Mouse (Mus musculus): ENCODE results near the gene Glis3. TPM values are rescaled to one million over a fixed set of nuclear protein-coding genes. Genes with fewer than 3 reads are reported as not detected.
A peak's percentile ranks its signal among the peaks of the same experiment; 100 is the strongest.

The Glis3 gene
- polyA plus RNA-seq, 1 experiment from 2014 or later, result 2.9 TPM

GRCm38 (mm10) chr19:28557559-28558328 is 122.1 kb downstream of the Glis3 start:
- no peak overlapping the region for H3K4me3 ChIP-seq (replicated peaks)
- H3K4me1 ChIP-seq, result peaks cover 3% of the 10 kb centered on the region; the same call in 1 of the 2 replicates
- no peaks in the 10 kb centered on the region for H3K9me3 ChIP-seq
- H3K27ac ChIP-seq, result no peak overlapping the region
- no peaks in the 10 kb centered on the region for H3K27me3 ChIP-seq (replicated peaks)
- H3K9ac ChIP-seq, result no peak overlapping the region
- ATAC-seq (ENCODE audit: insufficient read depth, low FRiP score, low read depth), result no peak
- 42% methylated on average over 5 of the region's 5 CpGs for WGBS
- H3K4me2 ChIP-seq, result no peak overlapping the region
- H3K36me3 ChIP-seq, result no peaks in the 10 kb centered on the region

- WGBS, result 82% methylated on average over 6 of the region's 6 CpGs
- Histone ChIP-seq H3K4me3 (replicated peaks) (no peak overlapping the region), H3K9ac (no peak overlapping the region), H3K27me3 (replicated peaks) (no peaks in the 10 kb centered on the region), H3K27ac (no peak overlapping the region), H3K9me3 (no peaks in the 10 kb centered on the region), H3K4me2 (no peak overlapping the region), H3K4me1 (peaks cover 3% of the 10 kb centered on the region; the same call in 1 of the 2 replicates), H3K36me3 (no peaks in the 10 kb centered on the region)
- no peak for ATAC-seq (ENCODE audit: insufficient read depth, low FRiP score, low read depth)
Observed at GRCm38 (mm10) chr19:28555181-28555929, 124.5 kb downstream of the Glis3 start.

GRCm38 (mm10) chr19:28550611-28551010 is 129.3 kb downstream of the Glis3 start:
- Histone ChIP-seq H3K27me3 (replicated peaks) (no peaks in the 10 kb centered on the region), H3K9me3 (no peaks in the 10 kb centered on the region), H3K36me3 (no peaks in the 10 kb centered on the region), H3K4me3 (replicated peaks) (no peak overlapping the region), H3K4me2 (no peak overlapping the region), H3K27ac (no peak overlapping the region), H3K4me1 (no peaks in the 10 kb centered on the region), H3K9ac (no peak overlapping the region)
- no peak for ATAC-seq (ENCODE audit: insufficient read depth, low FRiP score, low read depth)
- WGBS, result 35% methylated on average over 8 of the region's 8 CpGs

- no peak overlapping the region for H3K9ac ChIP-seq
- 94% methylated on average over 3 of the region's 3 CpGs for WGBS
- H3K36me3 ChIP-seq, result no peaks in the 10 kb centered on the region
- no peak overlapping the region for H3K4me3 ChIP-seq (replicated peaks)
- no peak for ATAC-seq (ENCODE audit: insufficient read depth, low FRiP score, low read depth)
- H3K9me3 ChIP-seq, result no peaks in the 10 kb centered on the region
- H3K27ac ChIP-seq, result no peak overlapping the region
- no peaks in the 10 kb centered on the region for H3K4me1 ChIP-seq
- no peak overlapping the region for H3K4me2 ChIP-seq
- H3K27me3 ChIP-seq (replicated peaks), result no peaks in the 10 kb centered on the region
Observed at GRCm38 (mm10) chr19:28546933-28547332, 132.9 kb downstream of the Glis3 start.

- no peaks in the 10 kb centered on the region for H3K27me3 ChIP-seq (replicated peaks)
- no peak overlapping the region for H3K4me3 ChIP-seq (replicated peaks)
- no peaks in the 10 kb centered on the region for H3K9me3 ChIP-seq
- no peak overlapping the region for H3K4me2 ChIP-seq
- WGBS, result 26% methylated on average over 1 of the region's 1 CpGs
- H3K9ac ChIP-seq, result no peak overlapping the region
- ATAC-seq (ENCODE audit: insufficient read depth, low FRiP score, low read depth), result no peak
- no peaks in the 10 kb centered on the region for H3K36me3 ChIP-seq
- no peaks in the 10 kb centered on the region for H3K4me1 ChIP-seq
- no peak overlapping the region for H3K27ac ChIP-seq
Observed at GRCm38 (mm10) chr19:28545493-28545892, 134.4 kb downstream of the Glis3 start.

GRCm38 (mm10) chr19:28538813-28539212 is 141.1 kb downstream of the Glis3 start:
- H3K27ac ChIP-seq, result no peak overlapping the region
- no peak overlapping the region for H3K4me3 ChIP-seq (replicated peaks)
- H3K27me3 ChIP-seq (replicated peaks), result no peaks in the 10 kb centered on the region
- no peak overlapping the region for H3K9ac ChIP-seq
- no peaks in the 10 kb centered on the region for H3K4me1 ChIP-seq
- H3K4me2 ChIP-seq, result no peak overlapping the region
- H3K36me3 ChIP-seq, result no peaks in the 10 kb centered on the region
- H3K9me3 ChIP-seq, result no peaks in the 10 kb centered on the region
- WGBS, result 73% methylated on average over 9 of the region's 9 CpGs
- ATAC-seq (ENCODE audit: insufficient read depth, low FRiP score, low read depth), result no peak

GRCm38 (mm10) chr19:28534964-28535363 is 144.9 kb downstream of the Glis3 start:
- Histone ChIP-seq H3K27ac (no peak overlapping the region), H3K4me2 (no peak overlapping the region), H3K9me3 (no peaks in the 10 kb centered on the region), H3K9ac (no peak overlapping the region), H3K4me3 (replicated peaks) (no peak overlapping the region), H3K27me3 (replicated peaks) (no peaks in the 10 kb centered on the region), H3K4me1 (no peaks in the 10 kb centered on the region), H3K36me3 (no peaks in the 10 kb centered on the region)
- 85% methylated on average over 12 of the region's 12 CpGs for WGBS
- no peak for ATAC-seq (ENCODE audit: insufficient read depth, low FRiP score, low read depth)

GRCm38 (mm10) chr19:28533576-28533975 is 146.3 kb downstream of the Glis3 start:
- no peak overlapping the region for H3K9ac ChIP-seq
- no peak overlapping the region for H3K4me3 ChIP-seq (replicated peaks)
- no peaks in the 10 kb centered on the region for H3K9me3 ChIP-seq
- WGBS, result 65% methylated on average over 3 of the region's 3 CpGs
- no peak for ATAC-seq (ENCODE audit: insufficient read depth, low FRiP score, low read depth)
- no peaks in the 10 kb centered on the region for H3K4me1 ChIP-seq
- no peak overlapping the region for H3K4me2 ChIP-seq
- H3K27ac ChIP-seq, result no peak overlapping the region
- no peaks in the 10 kb centered on the region for H3K27me3 ChIP-seq (replicated peaks)
- H3K36me3 ChIP-seq, result no peaks in the 10 kb centered on the region

- no peak overlapping the region for H3K9ac ChIP-seq
- H3K27me3 ChIP-seq (replicated peaks), result no peaks in the 10 kb centered on the region
- ATAC-seq (ENCODE audit: insufficient read depth, low FRiP score, low read depth), result no peak
- H3K4me1 ChIP-seq, result no peaks in the 10 kb centered on the region
- 80% methylated on average over 9 of the region's 9 CpGs for WGBS
- H3K36me3 ChIP-seq, result no peaks in the 10 kb centered on the region
- H3K27ac ChIP-seq, result no peak overlapping the region
- no peak overlapping the region for H3K4me3 ChIP-seq (replicated peaks)
- no peaks in the 10 kb centered on the region for H3K9me3 ChIP-seq
- H3K4me2 ChIP-seq, result no peak overlapping the region
Observed at GRCm38 (mm10) chr19:28531750-28532149, 148.1 kb downstream of the Glis3 start.

- WGBS, result 69% methylated on average over 10 of the region's 10 CpGs
- 0 out of 2 replicates have a peak, but pooled peaks have one; percentile 22 for ATAC-seq (ENCODE audit: insufficient read depth, low FRiP score, low read depth)
- no peaks in the 10 kb centered on the region for H3K36me3 ChIP-seq
Observed at GRCm38 (mm10) chr19:28530846-28531245, 149.0 kb downstream of the Glis3 start.

GRCm38 (mm10) chr19:28529006-28529405 is 150.9 kb downstream of the Glis3 start:
- ATAC-seq (ENCODE audit: insufficient read depth, low FRiP score, low read depth), result no peak
- H3K27ac ChIP-seq, result no peak overlapping the region
- H3K4me2 ChIP-seq, result no peak overlapping the region
- WGBS, result 90% methylated on average over 13 of the region's 13 CpGs
- H3K4me1 ChIP-seq, result no peaks in the 10 kb centered on the region
- H3K27me3 ChIP-seq (replicated peaks), result no peaks in the 10 kb centered on the region
- H3K36me3 ChIP-seq, result no peaks in the 10 kb centered on the region
- no peaks in the 10 kb centered on the region for H3K9me3 ChIP-seq
- no peak overlapping the region for H3K9ac ChIP-seq
- H3K4me3 ChIP-seq (replicated peaks), result no peak overlapping the region

More at GRCm38 (mm10) chr19:28530846-28531245, 149.0 kb downstream of the Glis3 start:
- Histone ChIP-seq H3K27ac (no peak overlapping the region), H3K4me1 (no peaks in the 10 kb centered on the region), H3K27me3 (replicated peaks) (no peaks in the 10 kb centered on the region), H3K9me3 (no peaks in the 10 kb centered on the region), H3K4me3 (replicated peaks) (no peak overlapping the region), H3K9ac (no peak overlapping the region), H3K4me2 (no peak overlapping the region)

GRCm38 (mm10) chr19:28527446-28527845 is 152.4 kb downstream of the Glis3 start:
- Histone ChIP-seq H3K9ac (no peak overlapping the region), H3K4me2 (no peak overlapping the region), H3K4me3 (replicated peaks) (no peak overlapping the region), H3K9me3 (no peaks in the 10 kb centered on the region), H3K36me3 (no peaks in the 10 kb centered on the region), H3K27ac (no peak overlapping the region), H3K4me1 (no peaks in the 10 kb centered on the region), H3K27me3 (replicated peaks) (no peaks in the 10 kb centered on the region)
- ATAC-seq (ENCODE audit: insufficient read depth, low FRiP score, low read depth), result no peak
- 95% methylated on average over 5 of the region's 5 CpGs for WGBS

All from stomach, embryonic 15.5 days (tissue).